Mouse (Mus musculus) midbrain, postnatal 0 days (tissue): ENCODE measurements at regions not wholly inside any gene's neighbourhood (a gene's known extent, or its start where the extent isn't known, plus 50 kb on each side); places are given as distances from the start of the nearest gene placed in this dataset.

Source experiments
- ATAC-seq: fragments of 200-750 bp; cut with Nextera tagmentation; 2 replicates; pipeline ENCODE4 v1.8.0; 2017; ENCODE audit warnings: moderate number of reproducible peaks, mild to moderate bottlenecking, moderate TSS enrichment, moderate library complexity; ENCODE audit not compliant: low FRiP score
- DNase-seq: peaks from one replicate; pipeline ENCODE4 v3.0.0-alpha.2; 2015; ENCODE audit warnings: low spot score
- H3K27ac ChIP-seq: fragments of 300-500 bp; sonication (generic); 2 replicates; pipeline ENCODE4 v1.5.1; 2014; ENCODE audit warnings: low read depth, mild to moderate bottlenecking, low read length, mixed read lengths
- H3K27me3 ChIP-seq: fragments of 300-500 bp; sonication (generic); 2 replicates; pipeline ENCODE4 v1.6.1; 2014; ENCODE audit warnings: low read length, control low read depth, mixed read lengths; ENCODE audit not compliant: insufficient read depth
- H3K36me3 ChIP-seq: fragments of 300-500 bp; sonication (generic); 2 replicates; pipeline ENCODE4 v1.6.1; 2014; ENCODE audit warnings: low read length, control low read depth, mixed read lengths; ENCODE audit not compliant: insufficient read depth
- H3K4me1 ChIP-seq: fragments of 300-500 bp; sonication (generic); 2 replicates; pipeline ENCODE4 v1.6.1; 2014; ENCODE audit warnings: mild to moderate bottlenecking, control low read depth, antibody characterized with exemption, low read length, mixed read lengths; ENCODE audit not compliant: insufficient read depth
- H3K4me2 ChIP-seq: fragments of 300-500 bp; sonication (generic); 2 replicates; pipeline ENCODE4 v1.6.1; 2014; ENCODE audit warnings: low read depth, mild to moderate bottlenecking, low read length, mixed read lengths; ENCODE audit not compliant: poor library complexity, severe bottlenecking
- H3K4me3 ChIP-seq: fragments of 300-500 bp; sonication (generic); 2 replicates; pipeline ENCODE4 v1.5.1; 2014; ENCODE audit warnings: low read depth, mild to moderate bottlenecking, low read length, moderate library complexity
- H3K9ac ChIP-seq: fragments of 300-500 bp; sonication (generic); replicated peaks from 2 replicates; pipeline ENCODE4 v1.6.1; 2014; ENCODE audit warnings: mild to moderate bottlenecking, low read length, moderate library complexity, mixed read lengths; ENCODE audit not compliant: poor library complexity, severe bottlenecking
- H3K9me3 ChIP-seq: fragments of 300-500 bp; sonication (generic); 2 replicates; pipeline ENCODE4 v1.6.1; 2016; ENCODE audit warnings: low read length, control low read depth
- CTCF ChIP-seq: IDR thresholded peaks from 2 replicates; pipeline ENCODE4 v1.5.1; 2016; ENCODE audit warnings: antibody characterized with exemption, mild to moderate bottlenecking
- WGBS: fragments of 180-500 bp; shearing (Covaris S2); extraction: QIAGEN DNeasy Blood & Tissue Kit; methylation state at CpG from one replicate; pipeline ENCODE4 v1.1.7; 2014; 5-methylcytosine and 5-hydroxymethylcytosine counted together

DNA sequence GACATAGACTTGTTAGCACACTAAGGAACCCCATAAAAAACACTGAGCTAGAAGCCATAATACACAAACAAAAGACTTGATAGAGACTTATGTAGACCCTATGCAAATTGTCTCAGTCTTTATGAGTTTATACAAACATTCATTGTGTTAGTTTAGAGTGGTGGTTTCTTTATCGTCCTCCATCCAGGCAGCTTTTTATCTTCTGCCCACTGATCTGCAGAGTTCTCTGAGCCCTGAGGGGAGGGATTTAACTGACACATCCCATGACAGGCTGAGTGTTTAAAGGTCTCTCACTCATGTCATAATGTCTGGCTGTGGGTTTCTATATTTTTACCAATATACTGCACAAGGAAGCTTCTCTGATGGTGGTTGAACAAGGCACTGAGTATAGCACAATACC, 175.7 kb upstream of the Sema3d start:
- H3K4me1 ChIP-seq = no peaks in the 10 kb centered on the region
- H3K9ac ChIP-seq = no peak overlapping the region
- H3K27ac ChIP-seq = no peak overlapping the region
- no peaks in the 10 kb centered on the region for H3K36me3 ChIP-seq
- DNase-seq (no peak), ATAC-seq (no peak)
- WGBS = 52% methylated on average over 1 of the region's 1 CpGs
- H3K27me3 ChIP-seq = no peaks in the 10 kb centered on the region
- H3K9me3 ChIP-seq = no peaks in the 10 kb centered on the region
- H3K4me3 ChIP-seq = no peak overlapping the region
- no peak overlapping the region for H3K4me2 ChIP-seq
- TF ChIP-seq CTCF = no peak

- no peaks in the 10 kb centered on the region for H3K9me3 ChIP-seq
- no peak overlapping the region for H3K4me2 ChIP-seq
- H3K36me3 ChIP-seq = no peaks in the 10 kb centered on the region
- no peaks in the 10 kb centered on the region for H3K4me1 ChIP-seq
- no peak overlapping the region for H3K4me3 ChIP-seq
- H3K9ac ChIP-seq = no peak overlapping the region
- WGBS = 80% methylated on average over 1 of the region's 1 CpGs
- no peak for TF ChIP-seq CTCF
- no peaks in the 10 kb centered on the region for H3K27me3 ChIP-seq
- no peak for ATAC-seq
- DNase-seq = no peak
- H3K27ac ChIP-seq = no peak overlapping the region
These were observed 173.6 kb upstream of the Sema3d start for GRCm38 (mm10) chr5:12209631-12210030.

DNA sequence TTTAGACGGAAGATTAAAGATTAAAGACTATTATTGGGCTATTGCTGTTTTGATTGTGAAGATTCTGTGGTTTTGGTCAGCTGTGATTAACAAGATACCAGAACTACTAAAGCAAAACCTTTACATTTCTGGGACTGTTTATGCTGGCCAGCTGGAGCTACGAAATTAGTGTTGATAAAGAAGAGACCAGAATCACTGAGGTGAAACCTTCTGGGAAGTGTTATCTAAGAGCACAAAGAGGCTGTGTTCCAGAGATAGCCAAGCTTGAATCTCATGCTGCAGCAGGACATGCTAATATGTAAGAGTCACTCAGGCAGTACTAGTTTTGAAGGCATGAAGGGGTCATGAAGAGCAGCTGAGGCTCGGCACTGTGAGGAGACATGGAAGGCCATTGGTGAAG, 169.7 kb upstream of the Sema3d start:
- Histone ChIP-seq H3K9ac (no peak overlapping the region), H3K27me3 (no peaks in the 10 kb centered on the region), H3K36me3 (no peaks in the 10 kb centered on the region), H3K27ac (no peak overlapping the region), H3K4me3 (no peak overlapping the region), H3K4me1 (no peaks in the 10 kb centered on the region), H3K4me2 (no peak overlapping the region), H3K9me3 (no peaks in the 10 kb centered on the region)
- ATAC-seq = no peak
- DNase-seq = no peak
- 82% methylated on average over 3 of the region's 3 CpGs for WGBS
- TF ChIP-seq CTCF = no peak

GRCm38 (mm10) chr5:12219424-12220107, 163.6 kb upstream of the Sema3d start:
- Histone ChIP-seq H3K4me3 (no peak overlapping the region), H3K9me3 (no peaks in the 10 kb centered on the region), H3K9ac (no peak overlapping the region), H3K4me2 (no peak overlapping the region), H3K27ac (no peak overlapping the region), H3K27me3 (no peaks in the 10 kb centered on the region), H3K4me1 (no peaks in the 10 kb centered on the region), H3K36me3 (no peaks in the 10 kb centered on the region)
- DNase-seq = no peak
- WGBS = 91% methylated on average over 2 of the region's 2 CpGs
- no peak for TF ChIP-seq CTCF
- no peak for ATAC-seq

DNA sequence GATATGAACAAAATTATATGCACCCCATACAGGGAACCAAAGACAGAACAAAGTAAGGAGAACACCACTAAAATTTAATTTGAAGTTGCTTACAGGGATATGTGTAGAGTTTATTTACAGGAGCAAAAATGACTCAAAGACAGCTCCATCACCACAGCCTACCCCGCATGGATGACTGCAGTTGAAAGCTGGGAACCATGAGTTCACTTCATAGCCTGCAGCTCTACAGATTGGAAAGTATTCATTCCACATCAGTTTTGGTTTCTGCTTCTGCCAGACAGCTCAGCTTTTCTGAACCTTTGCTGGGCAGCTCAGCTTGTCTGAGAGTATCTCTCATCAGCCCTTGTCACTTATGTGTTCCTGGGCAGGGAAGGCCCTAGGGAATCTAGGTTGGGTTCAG, 160.6 kb upstream of the Sema3d start:
- no peak for DNase-seq
- no peaks in the 10 kb centered on the region for H3K27me3 ChIP-seq
- H3K36me3 ChIP-seq = no peaks in the 10 kb centered on the region
- WGBS = 84% methylated on average over 1 of the region's 1 CpGs
- no peak overlapping the region for H3K4me3 ChIP-seq
- H3K4me2 ChIP-seq = no peak overlapping the region
- no peak overlapping the region for H3K27ac ChIP-seq
- no peaks in the 10 kb centered on the region for H3K4me1 ChIP-seq
- TF ChIP-seq CTCF = no peak
- ATAC-seq = no peak
- H3K9ac ChIP-seq = no peak overlapping the region
- H3K9me3 ChIP-seq = no peaks in the 10 kb centered on the region

- H3K9me3 ChIP-seq = no peaks in the 10 kb centered on the region
- no peak overlapping the region for H3K4me2 ChIP-seq
- no peaks in the 10 kb centered on the region for H3K27me3 ChIP-seq
- no peaks in the 10 kb centered on the region for H3K36me3 ChIP-seq
- no peak overlapping the region for H3K27ac ChIP-seq
- no peak overlapping the region for H3K4me3 ChIP-seq
- DNase-seq (no peak), ATAC-seq (no peak)
- no peak for TF ChIP-seq CTCF
- 60% methylated on average over 5 of the region's 5 CpGs for WGBS
- no peaks in the 10 kb centered on the region for H3K4me1 ChIP-seq
- no peak overlapping the region for H3K9ac ChIP-seq
These were observed 149.6 kb upstream of the Sema3d start for GRCm38 (mm10) chr5:12233377-12234096.
